Mouse (Mus musculus) testis, postnatal 14 days (tissue): Measurements from ENCODE around the gene Ctsm.
"Not testable (repeated sequence)": the region's sequence is repeated elsewhere in the genome, so short reads cannot be mapped to it uniquely, and the experiment has no call there.

Experiments
- DNase-seq: peaks from one replicate; pipeline ENCODE4 v3.0.0; 2021; ENCODE audit warnings: low spot score

Ctsm gene

GRCm38 (mm10) chr13:61541631-61542030 lies at the start of gene Ctsm:
Gene Ctsm, minus strand, starts transcription at chr13:61541839.
- DNase-seq = no peak

- no peak for DNase-seq
Measured at GRCm38 (mm10) chr13:61570027-61570426, 28.4 kb upstream of the Ctsm start, which contains the start of gene Cts3. Gene Cts3, minus strand, starts transcription at chr13:61570127.

GRCm38 (mm10) chr13:61568074-61568473 lies 26.4 kb upstream of the Ctsm start, which contains the start of gene Gm49352:
Gene Gm49352, minus strand, starts transcription at chr13:61568174.
- DNase-seq = not testable (repeated sequence)
